Mouse (Mus musculus) midbrain, embryonic 16.5 days (tissue): ENCODE measurements at regions not wholly inside any gene's neighbourhood (a gene's known extent, or its start where the extent isn't known, plus 50 kb on each side); places are given as distances from the start of the nearest gene placed in this dataset.
A peak's percentile ranks its signal among the peaks of the same experiment; 100 is the strongest.

ENCODE experiments used
- ATAC-seq: fragments of 200-750 bp; cut with Nextera tagmentation; 2 replicates; pipeline ENCODE4 v1.8.0; 2017; ENCODE audit warnings: moderate TSS enrichment
- H3K27ac ChIP-seq: fragments of 300-500 bp; sonication (generic); 2 replicates; pipeline ENCODE4 v1.5.1; 2014; ENCODE audit warnings: mild to moderate bottlenecking, low read length, mixed read lengths
- H3K27me3 ChIP-seq: fragments of 300-500 bp; sonication (generic); 2 replicates; pipeline ENCODE4 v1.6.1; 2014; ENCODE audit warnings: low read depth, low read length, mixed read lengths; ENCODE audit not compliant: control insufficient read depth, insufficient read depth
- H3K36me3 ChIP-seq: fragments of 300-500 bp; sonication (generic); 2 replicates; pipeline ENCODE4 v1.6.1; 2014; ENCODE audit warnings: mild to moderate bottlenecking, low read length, moderate library complexity, mixed read lengths; ENCODE audit not compliant: control insufficient read depth, insufficient read depth
- H3K4me1 ChIP-seq: fragments of 300-500 bp; sonication (generic); 2 replicates; pipeline ENCODE4 v1.6.1; 2014; ENCODE audit warnings: mild to moderate bottlenecking, low read length, mixed read lengths; ENCODE audit not compliant: control insufficient read depth, insufficient read depth
- H3K4me2 ChIP-seq: fragments of 300-500 bp; sonication (generic); 2 replicates; pipeline ENCODE4 v1.6.1; 2014; ENCODE audit warnings: mild to moderate bottlenecking, low read length, mixed read lengths
- H3K4me3 ChIP-seq: fragments of 300-500 bp; sonication (generic); 2 replicates; pipeline ENCODE4 v1.5.1; 2014; ENCODE audit warnings: low read depth, mild to moderate bottlenecking, low read length, moderate library complexity, mixed read lengths
- H3K9ac ChIP-seq: fragments of 300-500 bp; sonication (generic); 2 replicates; pipeline ENCODE4 v1.6.1; 2014; ENCODE audit warnings: low read depth, low read length, mixed read lengths
- H3K9me3 ChIP-seq: fragments of 300-500 bp; sonication (generic); replicated peaks from 2 replicates; pipeline ENCODE4 v1.6.1; 2014; ENCODE audit warnings: mild to moderate bottlenecking, low read length, mixed read lengths; ENCODE audit not compliant: control insufficient read depth, poor library complexity, severe bottlenecking
- WGBS: fragments of 180-500 bp; shearing (Covaris S2); extraction: QIAGEN DNeasy Blood & Tissue Kit; methylation state at CpG from one replicate; pipeline ENCODE4 v1.1.7; 2014; 5-methylcytosine and 5-hydroxymethylcytosine counted together

DNA sequence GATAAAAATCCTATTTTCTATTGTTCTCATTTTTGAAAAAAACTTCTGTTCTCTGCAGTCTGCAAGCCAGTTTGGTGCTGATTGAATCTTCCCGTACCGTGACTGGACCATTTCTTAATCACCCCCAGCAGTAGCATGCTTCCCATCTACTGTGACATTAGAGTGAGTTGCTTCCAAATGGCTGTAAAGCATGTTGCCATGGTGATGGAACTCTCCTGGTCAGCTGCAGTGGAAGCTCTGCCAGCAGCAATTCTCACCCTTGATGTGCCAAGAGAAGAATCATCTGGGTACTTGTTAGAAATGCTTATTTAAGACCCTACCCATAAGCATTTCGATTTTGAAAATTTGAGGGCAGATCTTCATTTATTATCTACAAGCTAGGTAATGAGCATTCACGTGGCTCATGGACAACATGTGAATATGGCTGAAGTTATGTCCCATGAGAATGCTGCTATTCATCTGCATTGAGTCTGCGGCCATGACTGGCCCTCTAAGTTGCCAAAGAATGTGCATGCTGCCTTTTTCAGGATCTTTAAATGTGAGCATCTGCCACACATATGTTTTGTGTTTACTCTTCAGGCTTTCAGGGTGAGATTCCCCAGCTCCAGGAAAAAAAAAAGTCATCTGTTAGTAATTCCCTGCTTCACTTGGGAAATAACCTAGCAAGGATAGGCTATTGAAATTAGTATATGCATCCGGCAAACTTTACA, 62.8 kb downstream of the H2al1n start:
- H3K27ac ChIP-seq = no peak overlapping the region
- H3K4me1 ChIP-seq = no peaks in the 10 kb centered on the region; the same call in 1 of the 2 replicates
- H3K27me3 ChIP-seq = no peaks in the 10 kb centered on the region
- H3K9ac ChIP-seq = no peak overlapping the region
- H3K36me3 ChIP-seq = no peaks in the 10 kb centered on the region
- H3K4me2 ChIP-seq = no peak overlapping the region
- WGBS = 51% methylated on average over 6 of the region's 6 CpGs
- ATAC-seq = peak; percentile 93
- no peaks in the 10 kb centered on the region for H3K9me3 ChIP-seq
- H3K4me3 ChIP-seq = no peak overlapping the region

DNA sequence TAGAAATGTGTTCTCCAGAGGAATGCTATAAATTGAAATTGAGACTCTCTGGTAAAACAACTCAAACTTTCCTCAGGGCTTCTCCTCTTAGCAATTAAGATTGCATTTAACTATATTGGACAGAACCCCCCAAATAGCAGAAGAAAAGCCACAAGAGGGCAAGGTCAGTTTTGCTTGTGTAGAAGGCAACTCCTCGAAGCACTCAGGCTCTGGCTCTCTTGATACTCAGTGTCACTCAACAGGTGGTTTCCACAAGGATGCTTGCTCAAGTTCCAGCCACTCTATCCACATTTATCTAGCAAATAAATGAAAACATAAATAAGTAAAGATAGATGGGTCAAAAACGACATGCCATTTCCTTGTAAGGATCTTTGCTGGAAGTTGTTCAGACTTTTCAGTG, 68.4 kb downstream of the H2al1n start:
- H3K4me1 ChIP-seq = no peaks in the 10 kb centered on the region
- H3K27me3 ChIP-seq = no peaks in the 10 kb centered on the region
- no peak for ATAC-seq
- no peak overlapping the region for H3K27ac ChIP-seq
- H3K9ac ChIP-seq = no peak overlapping the region
- no peaks in the 10 kb centered on the region for H3K36me3 ChIP-seq
- no peak overlapping the region for H3K4me3 ChIP-seq
- no peak overlapping the region for H3K4me2 ChIP-seq
- WGBS = 65% methylated on average over 2 of the region's 2 CpGs
- H3K9me3 ChIP-seq = no peaks in the 10 kb centered on the region

DNA sequence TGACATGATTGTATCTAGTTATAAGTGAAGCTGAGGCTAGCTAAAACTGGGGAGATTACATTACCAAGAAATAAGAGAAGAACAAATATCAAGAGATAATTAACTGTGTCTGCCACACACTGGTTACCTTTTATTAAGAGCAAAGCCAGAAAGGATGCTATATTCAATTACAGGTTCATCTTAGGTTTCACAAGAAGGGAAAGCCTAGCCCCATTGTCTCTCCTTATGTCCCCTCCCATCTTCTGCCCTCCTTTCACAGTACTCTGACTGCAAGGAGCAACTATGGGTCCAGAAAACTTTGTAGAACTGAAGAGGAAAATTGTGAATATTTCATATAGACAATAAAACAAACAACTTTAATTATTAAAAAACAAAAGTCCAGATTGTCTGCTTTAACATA, 68.8 kb downstream of the H2al1n start:
- H3K4me2 ChIP-seq = no peak overlapping the region
- no peaks in the 10 kb centered on the region for H3K9me3 ChIP-seq
- no peak overlapping the region for H3K4me3 ChIP-seq
- no peak overlapping the region for H3K27ac ChIP-seq
- H3K27me3 ChIP-seq = no peaks in the 10 kb centered on the region
- H3K4me1 ChIP-seq = no peaks in the 10 kb centered on the region
- ATAC-seq = no peak
- no peak overlapping the region for H3K9ac ChIP-seq
- no peaks in the 10 kb centered on the region for H3K36me3 ChIP-seq

DNA sequence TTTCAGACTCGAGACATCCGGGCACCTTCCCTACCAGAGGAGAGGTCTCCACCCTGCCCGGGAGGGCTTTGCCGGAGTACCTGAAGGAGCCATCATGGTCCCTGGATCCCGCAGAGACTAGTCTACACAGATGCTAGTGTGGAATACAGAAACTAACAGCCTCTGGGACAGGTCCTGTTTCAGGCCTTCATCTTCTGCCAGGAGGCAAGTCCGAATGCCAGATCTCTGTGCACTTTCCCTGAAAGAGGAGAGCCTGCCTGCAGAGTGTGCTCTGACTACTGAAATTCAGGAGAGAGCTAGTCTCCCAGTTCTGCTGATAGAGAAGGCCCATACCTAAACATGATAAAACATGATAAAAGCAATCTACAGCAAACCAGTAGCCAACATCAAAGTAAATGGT, 83.9 kb downstream of the H2al1n start:
- Histone ChIP-seq H3K4me3 (no peak overlapping the region), H3K9me3 (no peaks in the 10 kb centered on the region), H3K27ac (no peak overlapping the region), H3K4me2 (no peak overlapping the region), H3K27me3 (no peaks in the 10 kb centered on the region), H3K9ac (no peak overlapping the region), H3K36me3 (no peaks in the 10 kb centered on the region), H3K4me1 (no peaks in the 10 kb centered on the region)
- ATAC-seq = no peak
- WGBS = 90% methylated on average over 6 of the region's 6 CpGs

DNA sequence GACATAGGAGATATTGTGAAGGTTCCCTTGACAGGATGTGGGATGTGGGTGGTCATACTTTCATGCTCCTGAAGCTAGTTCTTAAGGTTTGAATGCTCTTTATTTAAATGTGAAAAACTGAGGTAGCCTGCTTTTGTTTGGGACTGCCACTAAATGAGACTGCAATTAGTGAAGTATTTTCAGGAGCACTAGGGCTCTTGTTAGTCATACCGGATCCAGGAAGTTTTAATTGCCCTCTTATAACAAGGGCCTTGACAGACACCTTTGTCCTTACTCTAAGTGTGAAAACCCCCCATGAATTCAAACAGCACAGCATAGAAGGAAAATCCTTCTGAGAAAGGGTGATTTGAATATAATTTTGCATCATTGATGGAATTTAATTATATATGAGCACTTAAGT, 91.2 kb downstream of the H2al1n start:
- H3K9me3 ChIP-seq = no peaks in the 10 kb centered on the region
- H3K36me3 ChIP-seq = no peaks in the 10 kb centered on the region
- H3K9ac ChIP-seq = no peak overlapping the region
- 57% methylated on average over 1 of the region's 1 CpGs for whole genome bisulfite sequencing
- ATAC-seq = no peak
- no peak overlapping the region for H3K4me3 ChIP-seq
- no peaks in the 10 kb centered on the region for H3K4me1 ChIP-seq
- H3K27me3 ChIP-seq = no peaks in the 10 kb centered on the region
- no peak overlapping the region for H3K27ac ChIP-seq
- H3K4me2 ChIP-seq = no peak overlapping the region

DNA sequence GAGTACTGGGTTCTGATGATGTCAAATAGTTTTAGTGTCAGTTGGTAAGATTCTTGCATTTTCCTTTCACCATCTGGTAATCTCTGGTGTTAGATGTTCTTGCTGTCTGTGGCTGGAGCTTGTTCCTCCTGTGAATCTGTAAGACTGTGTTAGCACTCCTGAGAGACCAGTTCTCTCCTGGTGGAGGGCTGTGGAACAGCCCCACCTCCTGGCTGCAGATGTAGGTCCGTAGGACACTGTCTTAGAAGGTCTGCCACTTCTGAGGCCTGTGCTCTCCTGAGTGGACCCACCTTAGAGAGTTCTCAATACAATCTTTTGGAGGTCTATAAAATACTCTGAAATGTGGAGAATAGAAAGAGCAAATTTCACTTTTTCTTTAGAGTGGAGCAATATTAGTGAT, 101.8 kb downstream of the H2al1n start:
- Histone ChIP-seq H3K9me3 (no peaks in the 10 kb centered on the region), H3K4me1 (no peaks in the 10 kb centered on the region), H3K4me3 (no peak overlapping the region), H3K27ac (no peak overlapping the region), H3K9ac (no peak overlapping the region), H3K27me3 (no peaks in the 10 kb centered on the region), H3K4me2 (no peak overlapping the region), H3K36me3 (no peaks in the 10 kb centered on the region)
- 29% methylated on average over 1 of the region's 1 CpGs for WGBS
- ATAC-seq = no peak

DNA sequence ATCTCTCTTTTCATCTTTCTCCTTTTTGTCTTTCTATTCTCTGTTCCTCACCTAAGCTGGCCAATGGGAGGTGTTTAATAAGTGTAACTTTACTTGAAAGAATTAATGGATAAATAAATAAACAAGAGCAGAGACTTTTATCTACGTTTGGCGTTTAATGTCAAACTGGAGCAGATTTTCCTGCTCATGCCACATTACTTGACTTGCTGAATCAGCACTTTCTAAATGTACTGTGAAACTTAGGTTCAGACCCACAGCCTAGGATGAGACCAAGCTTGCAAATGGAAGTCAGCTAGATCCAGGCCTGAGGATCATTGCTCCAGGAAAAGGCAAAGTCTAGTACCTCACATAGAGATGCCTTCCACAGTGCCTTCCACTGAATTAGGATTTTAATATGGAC, 141.5 kb downstream of the H2al1n start:
- no peaks in the 10 kb centered on the region for H3K27me3 ChIP-seq
- no peak overlapping the region for H3K9ac ChIP-seq
- H3K36me3 ChIP-seq = no peaks in the 10 kb centered on the region
- no peak for ATAC-seq
- H3K4me3 ChIP-seq = no peak overlapping the region
- H3K9me3 ChIP-seq = no peaks in the 10 kb centered on the region
- H3K27ac ChIP-seq = no peak overlapping the region
- WGBS = 85% methylated on average over 2 of the region's 2 CpGs
- no peak overlapping the region for H3K4me2 ChIP-seq
- H3K4me1 ChIP-seq = no peaks in the 10 kb centered on the region

DNA sequence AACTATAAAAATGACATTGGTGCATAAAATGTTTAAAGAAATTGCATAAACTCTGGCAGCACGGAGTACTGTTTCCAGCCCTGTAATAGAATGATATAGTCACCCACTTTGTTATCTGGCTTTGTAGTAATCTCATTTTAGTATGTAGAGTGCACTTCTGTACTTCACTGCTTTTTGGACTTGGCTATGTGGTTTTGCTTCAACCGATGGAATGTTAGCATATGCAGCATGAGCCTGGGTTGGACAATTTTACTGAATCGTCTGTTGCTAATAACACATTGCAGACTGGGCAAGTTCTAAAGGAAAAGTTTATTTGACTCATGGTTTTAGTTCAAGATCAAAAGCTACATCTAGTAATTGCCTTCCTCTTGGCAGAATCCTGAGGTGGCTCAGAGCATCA, 142.4 kb downstream of the H2al1n start:
- no peak for ATAC-seq
- Histone ChIP-seq H3K27ac (no peak overlapping the region), H3K4me3 (no peak overlapping the region), H3K9me3 (no peaks in the 10 kb centered on the region), H3K9ac (no peak overlapping the region), H3K4me1 (no peaks in the 10 kb centered on the region), H3K36me3 (no peaks in the 10 kb centered on the region), H3K27me3 (no peaks in the 10 kb centered on the region), H3K4me2 (no peak overlapping the region)
- WGBS = 79% methylated on average over 3 of the region's 3 CpGs

DNA sequence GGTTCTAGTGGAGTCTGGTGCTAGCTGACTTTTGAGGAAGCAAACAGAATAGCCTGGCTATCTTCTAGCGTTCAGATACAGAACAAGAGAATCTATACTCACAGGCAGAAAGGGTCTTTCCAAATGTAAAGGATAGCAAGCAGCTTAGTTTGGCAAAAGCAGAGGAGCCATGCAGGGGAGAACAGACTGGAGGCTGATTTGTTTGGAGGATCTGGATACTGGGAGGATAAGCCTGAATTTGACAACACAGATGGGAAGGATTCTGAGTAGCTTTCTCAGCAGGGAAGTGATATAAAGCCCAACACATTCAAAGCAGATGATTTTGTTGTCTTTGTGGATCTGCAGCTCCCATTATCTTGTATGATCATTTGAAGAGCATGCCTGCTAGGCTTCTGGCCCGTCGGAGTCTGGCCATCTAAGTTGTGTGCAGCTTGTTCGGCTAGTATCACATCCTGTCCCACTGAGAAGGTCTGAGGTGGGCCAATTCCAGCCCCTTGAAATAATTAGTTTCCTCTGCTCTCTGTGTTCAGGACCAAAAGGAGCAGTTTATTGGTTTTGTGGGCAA, 145.6 kb downstream of the H2al1n start:
- Histone ChIP-seq H3K27ac (no peak overlapping the region), H3K4me2 (no peak overlapping the region), H3K36me3 (no peaks in the 10 kb centered on the region), H3K4me1 (no peaks in the 10 kb centered on the region), H3K27me3 (no peaks in the 10 kb centered on the region), H3K9me3 (no peaks in the 10 kb centered on the region), H3K9ac (no peak overlapping the region), H3K4me3 (no peak overlapping the region)
- ATAC-seq = no peak
- WGBS = 64% methylated on average over 4 of the region's 4 CpGs
